Mouse (Mus musculus) gonadal fat pad, adult 2 months (tissue): ENCODE results near the gene Gjb3. TPM values are rescaled to one million over a fixed set of nuclear protein-coding genes. Genes with fewer than 3 reads are reported as not detected.

ENCODE experiments used
- DNase-seq: peaks from one replicate; pipeline ENCODE4 v3.0.0-alpha.2; 2012; ENCODE audit warnings: low read depth
- polyA plus RNA-seq: library from polyadenylated mRNA; depleted of rRNA; stranded (reverse); fragments of >200 nt; gene quantifications from 2 replicates; pipeline ENCODE4 v1.2.3, GENCODE M21; 2012

Gene Gjb3
- polyA plus RNA-seq, 1 experiment, result 58.2 TPM

GRCm38 (mm10) chr4:127334870-127335504, 4.3 kb upstream of the Gjb3 start:
- DNase-seq, result no peak

GRCm38 (mm10) chr4:127331171-127331570, 527 bp upstream of the Gjb3 start:
- no peak for DNase-seq

GRCm38 (mm10) chr4:127329751-127330150, 893 bp downstream of the Gjb3 start:
- DNase-seq, result no peak

GRCm38 (mm10) chr4:127329046-127329445, 1.6 kb downstream of the Gjb3 start:
- no peak for DNase-seq

- no peak for DNase-seq
Observed at GRCm38 (mm10) chr4:127328378-127328777, 2.3 kb downstream of the Gjb3 start.

GRCm38 (mm10) chr4:127327749-127328148, 2.9 kb downstream of the Gjb3 start:
- DNase-seq, result no peak

GRCm38 (mm10) chr4:127327258-127327657, 3.4 kb downstream of the Gjb3 start:
- no peak for DNase-seq

- DNase-seq, result no peak
Observed at GRCm38 (mm10) chr4:127325276-127325675, 5.4 kb downstream of the Gjb3 start.

GRCm38 (mm10) chr4:127324759-127325158, 5.9 kb downstream of the Gjb3 start:
- no peak for DNase-seq

GRCm38 (mm10) chr4:127324296-127324695, 6.3 kb downstream of the Gjb3 start:
- no peak for DNase-seq

GRCm38 (mm10) chr4:127323651-127324050, 7.0 kb downstream of the Gjb3 start:
- DNase-seq, result no peak

- DNase-seq, result no peak
Observed at GRCm38 (mm10) chr4:127319613-127320012, 11.0 kb downstream of the Gjb3 start.

GRCm38 (mm10) chr4:127317143-127317542, 13.5 kb downstream of the Gjb3 start:
- no peak for DNase-seq

- DNase-seq, result no peak
Observed at GRCm38 (mm10) chr4:127315753-127316152, 14.9 kb downstream of the Gjb3 start.

GRCm38 (mm10) chr4:127314585-127314984, 16.1 kb downstream of the Gjb3 start:
- no peak for DNase-seq

GRCm38 (mm10) chr4:127313861-127314260, 16.8 kb downstream of the Gjb3 start, which contains the start of gene Gja4:
Gja4 (minus strand) TSS chr4:127314039.
- no peak for DNase-seq

GRCm38 (mm10) chr4:127312349-127312748, 18.3 kb downstream of the Gjb3 start:
- DNase-seq, result no peak

GRCm38 (mm10) chr4:127311561-127311960, 19.1 kb downstream of the Gjb3 start:
- no peak for DNase-seq

- no peak for DNase-seq
Observed at GRCm38 (mm10) chr4:127306915-127307314, 23.7 kb downstream of the Gjb3 start.

GRCm38 (mm10) chr4:127303796-127304195, 26.8 kb downstream of the Gjb3 start:
- no peak for DNase-seq

GRCm38 (mm10) chr4:127300503-127300902, 30.1 kb downstream of the Gjb3 start:
- DNase-seq, result no peak

- no peak for DNase-seq
Observed at GRCm38 (mm10) chr4:127292631-127293030, 38.0 kb downstream of the Gjb3 start.

- no peak for DNase-seq
Observed at GRCm38 (mm10) chr4:127289039-127289548, 41.5 kb downstream of the Gjb3 start.

GRCm38 (mm10) chr4:127286907-127287306, 43.7 kb downstream of the Gjb3 start:
- DNase-seq, result no peak
